Mouse (Mus musculus) c-Kit-negative CD71-positive TER-119-positive erythroid progenitor cells, embryonic 14.5 days (primary cell): Measurements from ENCODE around the gene Gm15448.
"Not testable (repeated sequence)": the region's sequence is repeated elsewhere in the genome, so short reads cannot be mapped to it uniquely, and the experiment has no call there.

Experiments
- DNase-seq: peaks from one replicate; pipeline ENCODE4 v3.0.0-alpha.2; 2013; ENCODE audit warnings: low read depth, low spot score

Gm15448 gene

GRCm38 (mm10) chr7:3825599-3825998 is at the start of gene Gm15448:
Gene Gm15448 (minus strand): TSS chr7:3825687.
- not testable (repeated sequence) for DNase-seq

GRCm38 (mm10) chr7:3875032-3875431 is 49.5 kb upstream of the Gm15448 start:
- not testable (repeated sequence) for DNase-seq

- DNase-seq: not testable (repeated sequence)
These were observed 19.5 kb upstream of the Gm15448 start, which contains the start of gene Pira2 for GRCm38 (mm10) chr7:3844951-3845350. Gene Pira2 (minus strand): TSS chr7:3845051.

GRCm38 (mm10) chr7:3837854-3838253 is 12.4 kb upstream of the Gm15448 start:
- DNase-seq: not testable (repeated sequence)

GRCm38 (mm10) chr7:3830633-3831032 is 5.1 kb upstream of the Gm15448 start:
- not testable (repeated sequence) for DNase-seq

- not testable (repeated sequence) for DNase-seq
These were observed 13.6 kb downstream of the Gm15448 start for GRCm38 (mm10) chr7:3811912-3812311.

- DNase-seq: not testable (repeated sequence)
These were observed 22.6 kb downstream of the Gm15448 start for GRCm38 (mm10) chr7:3802935-3803334.

- not testable (repeated sequence) for DNase-seq
These were observed 25.5 kb downstream of the Gm15448 start for GRCm38 (mm10) chr7:3799940-3800339.

- DNase-seq: not testable (repeated sequence)
These were observed 29.2 kb downstream of the Gm15448 start for GRCm38 (mm10) chr7:3796286-3796685.
